Mouse (Mus musculus): Measurements from ENCODE around the gene Cand2.

DNA sequence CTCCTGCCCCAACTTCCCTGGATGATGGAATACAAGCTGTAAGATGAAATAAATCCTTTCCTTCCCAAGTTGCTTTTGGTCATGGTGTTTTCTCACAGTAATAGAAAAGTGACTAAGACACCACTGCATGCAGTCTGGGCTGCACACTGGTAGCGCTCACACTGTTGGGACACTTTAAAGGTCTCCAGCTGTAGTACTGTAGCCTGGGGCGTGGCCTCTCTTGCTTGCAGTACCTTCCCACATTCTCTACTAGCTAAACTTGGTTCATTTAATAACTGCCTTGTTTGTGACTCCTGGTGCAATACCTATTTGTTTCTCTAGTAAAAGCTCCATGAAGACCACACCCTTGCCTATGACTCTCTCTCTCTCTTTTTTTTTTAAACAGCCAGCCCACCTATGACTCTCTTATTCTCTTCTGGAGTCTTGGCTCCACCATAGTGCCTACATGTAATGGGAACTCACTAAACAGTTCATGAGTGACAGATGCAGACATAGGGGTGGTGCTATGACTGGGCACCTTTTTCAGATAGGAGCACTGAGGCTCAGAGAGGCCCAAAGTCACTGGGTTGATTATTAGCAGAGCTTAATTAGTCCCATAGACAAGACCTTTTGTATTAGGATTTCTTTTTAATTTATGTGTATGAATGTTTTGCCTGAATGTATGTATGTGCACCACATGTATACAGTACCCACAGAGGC, 58.0 kb downstream of the Cand2 start:
- TF ChIP-seq CTCF (conservative IDR thresholded peaks at IDR 0.05; ENCODE audit: low read length) (no peak), NANOG (IDR thresholded peaks at IDR 0.05; ENCODE audit: borderline replicate concordance, low read length) (no peak), POU5F1 (IDR thresholded peaks at IDR 0.05; ENCODE audit: borderline replicate concordance, low read length) (no peak)

All from E14TG2a.4 (cell line).